Mouse (Mus musculus) v-Abl transformed pro-B cells (cell line): ENCODE results near the gene Pnpla6.
"Not testable (repeated sequence)": the region's sequence is repeated elsewhere in the genome, so short reads cannot be mapped to it uniquely, and the experiment has no call there.

Experiments
- in situ Hi-C, 2 experiments: fragments of 400-800 bp; cut with MboI; formaldehyde crosslinking; loops; one replicate each; pipeline ENCODE4 v1.15.1; 2025; ENCODE audit not compliant: unreplicated experiment in 2 of 2

Pnpla6 gene

DNA sequence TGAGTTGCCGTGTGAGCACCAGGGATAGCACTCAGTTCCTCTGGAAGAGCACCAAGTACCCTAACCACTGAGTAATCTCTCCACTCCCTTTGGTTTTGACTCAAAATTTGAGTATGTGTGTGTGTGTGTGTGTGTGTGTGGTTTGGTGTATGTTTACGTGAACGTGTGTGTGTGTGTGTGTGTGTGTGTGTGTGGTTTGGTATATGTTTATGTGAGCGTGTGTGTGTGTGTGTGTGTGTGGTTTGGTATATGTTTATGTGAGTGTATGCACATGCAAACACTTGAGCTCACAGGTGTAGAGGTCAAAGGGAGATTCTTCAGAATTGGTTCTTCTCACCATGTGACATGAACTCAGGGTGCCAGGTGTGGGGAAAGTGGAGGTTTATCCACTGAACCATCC is 40.9 kb downstream of the Pnpla6 start:
- in situ Hi-C loops = loop anchor here (5.0 to 25.0 kb wide), 2 partner anchors 121 to 406 kb away; partner anchors contain the start of genes Cd209c (in 2 of the 2) and Trappc5 (in 1 of the 2)

DNA sequence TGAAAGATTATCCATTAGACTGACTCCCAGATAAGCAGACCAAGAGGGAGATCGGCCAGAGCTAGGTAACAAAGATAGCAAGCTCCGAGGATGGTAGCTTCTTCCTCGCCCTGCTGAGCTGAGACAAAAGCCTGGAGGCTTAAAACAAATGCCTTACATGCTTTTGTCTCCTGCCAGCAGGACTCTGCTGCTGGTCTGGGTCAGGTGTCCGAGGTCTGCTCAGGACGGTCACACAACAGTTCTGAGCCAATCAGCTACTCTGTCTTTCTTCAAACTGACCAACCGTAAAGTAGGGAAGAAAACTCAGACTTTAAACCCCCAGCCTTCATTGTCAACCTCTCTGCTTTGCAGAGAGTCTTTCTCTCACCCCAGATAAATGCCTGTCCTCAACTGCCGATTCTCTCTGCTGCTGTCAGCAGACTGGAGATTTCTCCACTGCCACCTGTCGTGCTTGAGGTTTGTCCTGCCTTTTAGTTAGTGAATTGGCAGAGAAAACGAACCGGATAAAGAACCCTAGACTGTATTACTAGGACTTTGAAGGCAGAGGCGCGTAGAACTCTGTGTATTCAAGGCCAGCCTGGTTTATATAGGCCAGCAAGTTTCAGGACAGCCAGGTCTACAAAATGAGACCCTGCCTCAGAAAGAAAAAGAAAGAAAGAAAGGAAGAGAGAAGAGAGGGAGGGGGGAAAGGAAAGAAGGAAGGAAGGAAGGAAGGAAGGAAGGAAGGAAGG is 52.6 kb downstream of the Pnpla6 start, which contains the start of gene C330021F23Rik:
TSS of gene C330021F23Rik (plus strand) at position 350 of the 731 bp plus-strand sequence.
- in situ Hi-C loops = loop anchor here (25.0 kb wide), 1 partner anchor 394 kb away; the partner anchor contains the start of gene Cd209c (in 2 of the 2)

DNA sequence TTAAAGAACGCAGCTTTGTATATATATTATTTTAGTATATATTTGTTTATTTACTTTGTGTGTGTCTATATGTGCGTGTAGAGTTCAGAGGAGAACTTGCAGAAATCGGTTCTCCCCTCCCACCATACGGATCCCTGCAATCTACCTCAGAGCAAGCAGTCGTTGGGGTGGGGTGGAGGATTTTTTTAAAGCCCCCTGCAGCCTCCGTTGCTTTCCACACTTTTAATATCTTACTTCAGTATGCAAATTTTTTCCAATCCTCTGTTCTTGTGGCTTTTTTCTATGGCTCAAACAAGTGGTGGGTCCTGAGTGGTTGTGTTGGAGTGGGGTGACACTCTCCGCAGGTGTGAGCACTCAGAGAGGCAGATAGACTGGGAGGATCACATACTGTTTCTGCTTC is 53.2 kb downstream of the Pnpla6 start:
- in situ Hi-C loops = loop anchor here (25.0 kb wide), 1 partner anchor 394 kb away; the partner anchor contains the start of gene Cd209c (in 2 of the 2)

DNA sequence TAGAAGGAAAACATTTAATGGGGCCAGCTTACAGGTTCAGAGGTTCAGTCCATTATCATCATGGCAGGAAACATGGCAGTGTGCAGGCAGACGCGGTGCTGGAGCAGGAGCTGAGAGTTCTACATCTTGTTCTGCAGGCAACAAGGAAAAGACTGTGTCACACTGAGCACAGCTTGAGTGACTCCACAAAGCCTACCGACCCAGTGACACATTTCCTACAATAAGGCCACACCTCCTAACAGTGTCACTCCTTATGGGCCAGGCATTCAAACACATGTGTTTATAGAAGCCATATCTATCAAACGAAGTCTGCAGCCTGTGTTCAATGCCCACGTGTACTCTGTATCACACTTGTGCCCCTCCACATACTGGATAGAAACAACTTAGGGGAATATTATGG is 54.6 kb downstream of the Pnpla6 start:
- in situ Hi-C loops = loop anchor here (25.0 kb wide), 1 partner anchor 393 kb away; the partner anchor contains the start of gene Cd209c (in 2 of the 2)

DNA sequence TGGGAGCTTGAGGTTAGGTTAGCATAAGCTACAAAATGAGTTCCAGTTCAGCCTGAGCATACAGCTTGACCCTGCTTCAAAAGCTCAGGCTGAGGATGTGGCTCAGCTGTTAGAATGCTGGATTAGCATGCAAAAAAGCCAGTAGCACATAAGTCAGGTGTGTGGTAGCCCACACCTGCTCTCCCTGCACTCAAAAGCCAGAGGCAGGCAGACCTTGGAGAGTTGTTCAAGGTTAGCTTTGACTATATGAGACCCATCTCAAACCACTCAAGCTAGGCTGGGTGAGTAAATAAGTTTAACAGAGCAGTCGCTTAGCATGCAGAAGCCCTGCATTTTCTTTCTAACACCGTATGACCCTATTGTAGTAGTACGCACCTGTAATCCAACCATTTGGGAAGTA is 59.4 kb downstream of the Pnpla6 start:
- in situ Hi-C loops = loop anchor here (25.0 kb wide), 1 partner anchor 388 kb away; the partner anchor contains the start of gene Cd209c (in 2 of the 2)

DNA sequence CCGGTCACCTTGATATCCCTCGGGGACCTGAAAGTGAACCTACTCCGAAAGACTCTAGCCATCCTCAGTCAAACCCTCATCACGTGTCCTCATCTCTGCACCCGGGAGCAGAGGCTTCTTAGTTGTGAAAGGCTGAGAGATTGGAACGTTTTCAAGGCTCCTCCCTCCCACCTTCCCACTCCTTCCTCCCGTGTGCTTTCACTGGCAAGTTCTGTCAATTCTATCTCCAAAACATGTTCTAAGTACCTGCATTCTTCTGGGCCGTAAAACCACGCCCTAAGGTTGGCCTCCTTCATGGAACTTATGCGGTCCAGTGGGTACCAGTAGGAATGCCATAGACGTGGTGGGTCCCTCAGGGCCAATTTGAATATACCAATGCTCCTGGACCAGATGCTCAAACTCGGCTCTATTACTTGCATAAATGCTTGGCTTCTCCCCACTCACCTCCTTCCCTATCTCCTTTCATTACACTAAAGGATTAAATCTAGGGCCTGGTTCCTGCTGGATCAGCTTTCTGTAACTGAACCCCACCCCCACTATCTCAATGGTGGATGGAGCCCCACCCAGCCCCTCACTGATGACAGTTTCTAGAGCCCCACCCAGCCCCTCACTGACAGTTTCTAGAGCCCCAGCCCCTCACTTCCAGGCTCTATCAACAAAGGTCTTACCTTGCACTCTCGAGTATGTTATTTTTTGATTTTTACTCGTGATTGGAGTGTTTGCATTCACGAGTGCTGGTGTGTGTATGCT is 61.2 kb downstream of the Pnpla6 start:
- in situ Hi-C loops = no loop called here

DNA sequence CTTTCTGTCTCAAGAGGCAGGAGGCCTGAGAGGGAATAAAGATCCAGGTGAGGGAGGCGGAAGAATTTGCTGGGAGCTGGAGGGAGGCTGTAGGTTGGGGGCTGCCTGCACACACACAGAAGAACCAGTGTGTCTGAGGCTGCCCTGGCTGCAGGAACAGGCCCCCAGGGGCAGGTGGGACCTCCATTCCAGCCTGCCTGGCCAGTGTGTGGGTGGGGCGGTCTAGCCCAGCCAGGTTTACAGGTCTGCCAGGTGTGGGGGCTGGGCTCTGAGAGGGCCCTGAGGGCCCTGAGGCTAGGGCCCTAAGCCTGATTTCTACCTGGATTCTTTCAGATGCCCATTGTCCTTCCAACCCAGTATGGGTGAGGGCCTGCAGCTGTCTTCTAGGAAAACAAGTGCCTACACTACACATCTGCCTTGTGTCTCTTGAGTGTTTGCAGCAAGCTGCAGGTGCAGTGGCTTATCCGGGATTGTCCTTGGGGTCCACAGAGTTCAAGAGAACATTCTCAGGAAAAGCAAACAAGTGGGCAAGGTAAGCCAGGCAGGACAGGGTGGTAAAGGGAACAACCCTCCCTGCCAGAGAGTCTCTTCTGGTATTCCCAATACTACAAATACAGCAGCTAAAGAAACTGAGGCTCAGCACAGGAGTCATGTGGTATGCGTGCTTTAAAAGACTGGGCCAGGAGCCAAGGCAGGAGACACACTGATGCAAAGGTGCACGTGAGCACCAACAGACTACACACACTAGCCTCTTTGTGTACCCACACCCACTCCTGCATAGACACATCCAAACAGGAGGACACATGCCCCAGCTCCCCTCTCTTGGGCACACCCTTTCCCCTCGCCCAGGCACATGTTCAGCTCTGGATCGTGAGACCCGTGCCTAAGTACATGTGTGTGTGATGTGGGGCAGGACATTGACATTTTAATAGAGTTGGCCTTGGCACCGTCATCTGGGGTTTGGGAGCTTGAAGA is 64.5 kb downstream of the Pnpla6 start:
- in situ Hi-C loops = no loop called here

DNA sequence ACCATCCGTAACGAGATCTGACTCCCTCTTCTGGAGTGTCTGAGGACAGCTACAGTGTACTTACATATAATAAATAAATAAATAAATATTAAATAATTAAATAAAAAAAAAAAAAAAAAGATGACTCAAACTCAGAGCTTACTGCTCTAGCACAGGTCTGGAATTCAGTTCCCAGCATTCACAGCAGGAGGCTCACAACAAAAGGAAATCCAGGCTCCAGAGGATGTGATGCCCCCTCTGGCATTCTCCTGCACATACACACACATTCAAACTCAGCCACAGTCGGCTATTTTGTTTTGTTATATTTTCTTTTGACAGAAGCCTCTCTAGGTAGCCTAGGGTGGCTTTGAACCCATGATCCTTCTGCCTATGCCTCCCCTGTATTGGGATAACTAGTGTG is 66.8 kb downstream of the Pnpla6 start:
- in situ Hi-C loops = not testable (repeated sequence)

DNA sequence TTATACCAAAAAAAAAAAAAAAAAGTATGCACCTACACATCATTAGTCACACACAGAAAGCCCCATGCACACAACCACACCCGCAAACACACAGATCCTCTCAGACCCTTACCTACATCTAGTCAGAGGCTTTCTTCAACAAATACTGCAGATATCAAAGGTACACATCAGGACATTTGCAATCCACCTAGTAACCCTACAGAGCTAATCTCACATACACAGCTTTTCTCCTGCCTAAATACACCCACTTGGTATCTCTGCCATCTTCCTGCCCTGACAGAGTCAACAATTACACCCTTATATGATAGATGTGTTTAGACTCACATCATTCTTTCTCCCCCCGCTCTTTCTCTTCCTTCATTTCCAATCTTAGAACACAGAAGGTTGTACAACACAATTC is 71.3 kb downstream of the Pnpla6 start:
- in situ Hi-C loops = no loop called here

DNA sequence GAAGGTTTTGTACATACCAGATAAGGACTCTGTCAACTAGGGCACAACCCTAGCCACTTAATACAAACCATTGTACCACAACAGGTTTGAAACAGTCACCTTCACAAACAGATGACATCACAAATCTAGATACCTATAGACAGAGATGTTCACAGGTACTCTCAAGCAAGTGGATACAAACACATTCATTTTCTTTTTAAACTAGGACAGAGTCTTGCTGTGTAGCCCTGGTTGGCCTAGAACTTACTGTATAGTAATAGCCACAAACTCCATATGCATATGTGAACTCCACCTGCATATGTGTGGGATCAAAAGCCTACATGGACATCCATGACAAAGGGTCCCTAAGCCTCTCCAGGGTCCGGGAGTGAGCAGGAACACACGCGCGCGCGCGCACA is 71.8 kb downstream of the Pnpla6 start, which contains the start of gene Camsap3:
TSS of gene Camsap3 (plus strand) at position 301 of the 398 bp plus-strand sequence.
- in situ Hi-C loops = no loop called here

DNA sequence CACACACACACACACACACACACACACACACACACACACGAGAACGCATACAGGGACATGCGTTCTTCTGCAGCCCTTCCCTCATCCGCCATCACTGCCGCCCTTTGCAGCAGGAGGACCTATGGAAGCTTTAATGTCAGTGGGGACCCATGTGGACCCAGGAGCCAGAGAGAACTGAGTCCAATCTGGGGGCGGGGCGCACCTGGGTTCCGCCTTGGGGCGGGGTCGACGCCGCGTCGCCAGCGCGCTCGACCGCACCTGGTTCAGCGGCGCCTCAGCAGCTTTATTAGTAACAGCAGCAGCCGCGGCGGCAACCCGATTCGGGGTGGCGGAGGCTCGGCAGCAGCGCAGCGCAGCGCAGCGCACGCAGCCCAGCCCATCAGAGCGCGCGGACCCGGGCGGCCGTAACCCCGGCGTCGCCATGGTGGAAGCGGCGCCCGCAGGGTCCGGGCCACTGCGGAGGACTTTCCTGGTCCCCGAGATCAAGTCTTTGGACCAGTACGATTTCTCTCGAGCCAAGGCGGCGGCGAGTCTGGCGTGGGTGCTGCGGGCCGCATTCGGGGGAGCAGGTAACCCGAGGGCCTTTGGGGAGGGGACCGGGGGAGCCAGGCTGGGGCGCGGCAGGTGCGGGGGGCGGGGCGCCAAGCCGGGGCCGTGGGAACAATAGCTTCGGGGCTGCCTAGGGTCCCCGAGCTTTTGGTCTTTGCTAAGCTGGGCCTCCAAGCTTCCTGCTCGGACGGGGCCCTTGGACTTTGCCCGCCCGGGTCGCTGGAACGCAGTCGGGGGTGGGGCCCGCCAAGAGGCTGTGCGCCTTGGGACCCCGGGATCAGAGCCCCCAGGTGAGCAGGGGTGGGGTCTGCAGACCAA is 72.4 kb downstream of the Pnpla6 start:
- in situ Hi-C loops = no loop called here

DNA sequence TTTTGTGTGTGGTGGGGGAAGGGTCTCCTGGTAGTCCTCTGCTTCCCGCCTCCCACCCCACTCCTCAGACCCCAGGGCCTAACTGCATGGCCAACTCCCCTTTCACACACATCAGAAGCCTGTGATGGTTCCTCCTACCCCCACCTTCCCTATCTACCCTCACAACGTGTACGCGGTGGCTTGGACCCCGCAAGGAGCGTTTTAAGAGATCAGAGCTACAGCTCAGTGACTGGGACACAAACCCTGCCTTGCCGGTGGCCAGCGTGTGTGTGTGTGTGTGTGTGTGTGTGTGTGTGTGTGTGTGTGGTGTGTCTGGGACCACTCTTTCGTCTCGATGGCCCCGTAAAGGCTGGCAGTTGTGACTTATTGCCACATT is 73.1 kb downstream of the Pnpla6 start:
- in situ Hi-C loops = no loop called here

DNA sequence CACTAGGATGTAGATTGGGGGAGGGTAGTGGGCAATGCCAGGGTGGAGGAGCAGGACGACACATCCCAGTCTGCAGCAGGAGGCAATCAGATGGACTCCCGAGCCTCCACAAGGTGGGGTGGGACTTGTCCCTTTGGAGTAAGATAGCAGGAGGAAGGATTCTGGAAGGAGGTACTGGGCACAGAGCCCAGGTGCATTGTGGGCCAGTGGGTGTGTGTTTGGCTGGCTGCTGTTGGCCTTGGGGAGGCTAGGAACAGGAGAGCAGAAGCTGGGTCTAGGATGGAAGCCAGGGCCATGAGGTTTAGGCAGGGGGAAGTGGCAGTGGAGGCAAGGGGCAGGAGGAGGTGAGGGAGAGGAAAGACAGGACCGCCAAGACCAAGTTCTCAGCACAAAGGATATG is 78.3 kb downstream of the Pnpla6 start:
- in situ Hi-C loops = no loop called here
